Mouse (Mus musculus) spleen, postnatal 14 days (tissue): ENCODE results near the gene Lrguk.

ENCODE experiments used
- DNase-seq, 2 experiments: peaks; one replicate each; pipeline ENCODE4 v3.0.0; 2021 to 2022; ENCODE audit warnings: low spot score in 2 of 2

Gene Lrguk

DNA sequence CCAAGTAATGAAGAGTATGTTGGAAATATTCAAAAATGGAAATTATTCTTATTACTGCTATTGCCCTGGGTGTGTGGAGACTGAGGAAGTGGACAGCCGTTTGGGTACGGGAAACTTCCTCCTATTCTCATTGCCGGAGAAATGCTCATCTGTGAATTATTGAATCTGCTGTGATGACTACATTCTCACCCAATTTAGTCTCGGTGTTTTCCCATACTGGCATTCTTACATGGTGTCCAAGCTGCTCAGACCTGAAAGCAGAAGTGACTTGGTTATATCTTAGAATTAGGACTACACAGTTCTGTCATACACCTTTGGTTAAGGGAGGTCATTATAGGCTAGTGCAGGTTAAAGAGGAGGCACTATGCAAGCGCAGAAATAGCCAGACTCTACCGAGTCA is 30.5 kb downstream of the Lrguk start:
- DNase-seq = no peak

DNA sequence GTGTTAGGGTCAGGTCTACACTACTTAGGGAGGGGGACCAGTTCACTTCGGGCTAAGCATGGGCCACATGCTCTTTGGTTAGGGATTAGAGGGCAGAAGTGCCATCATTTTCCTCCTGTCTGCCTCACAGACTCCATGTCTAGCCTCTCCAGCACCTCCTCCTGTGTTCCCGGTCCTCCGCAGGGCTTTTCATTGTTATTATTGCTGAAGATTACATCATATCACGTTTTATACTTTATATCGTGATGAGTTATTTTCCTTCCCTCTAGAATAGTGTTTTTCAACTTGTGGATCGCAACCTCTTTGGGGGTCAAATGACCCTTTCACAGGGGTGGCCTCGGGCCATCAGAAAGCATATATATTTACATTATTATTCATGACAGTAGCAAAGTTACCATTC is 37.5 kb downstream of the Lrguk start:
- no peak for DNase-seq

DNA sequence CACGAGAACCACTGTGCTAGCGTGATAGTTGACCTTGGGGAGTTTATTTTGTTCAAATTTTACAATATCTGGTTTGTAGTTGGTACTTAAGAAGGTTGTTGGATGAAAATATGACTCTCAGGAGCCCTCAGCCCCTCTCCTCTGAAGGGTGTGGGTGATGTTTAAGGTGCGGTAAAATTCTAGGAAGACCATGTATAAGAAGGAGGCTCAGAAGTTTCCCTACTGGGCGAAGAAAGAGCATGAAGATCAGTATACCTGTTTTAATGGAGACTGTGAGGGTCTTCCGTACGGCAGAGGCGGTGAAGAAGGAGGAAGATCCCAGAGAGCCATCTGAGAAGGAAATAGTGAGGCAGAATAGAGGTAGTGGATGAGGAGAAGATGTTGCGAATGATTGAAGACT is 38.0 kb downstream of the Lrguk start:
- no peak for DNase-seq

DNA sequence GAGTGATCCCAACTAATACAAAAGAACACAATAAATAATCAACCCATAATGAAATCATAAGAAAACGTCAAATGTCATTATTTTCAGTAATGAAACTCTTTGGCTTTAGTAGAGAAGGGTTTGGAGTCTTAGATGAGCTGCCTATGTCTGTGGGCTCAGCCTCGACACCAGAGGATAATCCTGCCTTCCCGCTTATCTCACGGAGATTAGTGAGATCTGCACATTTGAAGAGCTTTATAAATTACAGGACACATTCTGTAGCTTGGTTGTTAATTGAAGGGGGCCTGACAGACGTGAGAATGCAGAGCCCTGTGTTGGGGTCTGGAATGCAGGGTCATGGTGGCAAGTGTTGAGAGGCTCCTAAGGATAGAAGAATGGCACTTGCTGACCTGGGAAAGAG is 42.7 kb downstream of the Lrguk start:
- DNase-seq = no peak

DNA sequence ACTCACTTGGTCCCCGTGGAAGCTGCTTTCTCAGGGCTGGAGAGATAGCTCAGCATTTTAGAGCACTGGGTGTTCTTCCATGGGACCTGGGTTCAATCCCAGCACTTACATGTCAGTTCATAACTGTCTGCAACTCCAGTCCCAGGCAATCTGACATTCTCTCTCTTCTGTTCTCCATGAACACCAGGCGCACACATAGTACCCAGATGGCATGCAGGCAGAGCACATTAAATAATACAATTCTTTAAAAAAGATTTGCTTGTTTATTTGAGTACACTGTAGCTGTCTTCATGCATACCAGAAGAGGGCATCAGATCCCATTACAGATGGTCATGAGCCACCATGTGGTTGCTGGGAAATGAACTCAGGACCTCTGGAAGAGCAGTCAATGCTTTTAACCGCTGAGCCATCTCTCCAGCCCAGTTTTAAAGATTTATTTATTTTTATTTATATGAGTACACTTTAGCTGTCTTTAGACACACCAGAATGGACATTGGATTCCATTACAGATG is 44.7 kb downstream of the Lrguk start:
- DNase-seq = no peak

DNA sequence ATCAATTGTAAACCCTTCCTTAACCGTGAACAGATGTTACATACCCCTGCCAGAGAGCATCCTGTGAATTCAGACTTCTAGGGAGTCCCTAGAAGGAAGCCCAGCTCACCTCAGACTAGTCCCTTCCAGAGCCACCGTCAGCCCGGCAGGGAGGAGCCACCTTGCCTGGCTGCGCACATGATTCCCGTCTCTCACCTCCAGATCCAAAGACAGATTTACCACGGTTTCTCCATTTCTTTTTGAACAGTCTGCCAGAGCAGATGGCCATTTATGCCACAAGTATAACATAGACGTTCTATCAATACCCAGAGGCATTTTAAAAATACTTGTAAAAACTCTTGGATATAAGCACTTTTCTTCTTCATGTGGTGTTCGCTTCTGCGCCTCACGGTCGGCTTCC is 46.3 kb downstream of the Lrguk start:
- DNase-seq = no peak

DNA sequence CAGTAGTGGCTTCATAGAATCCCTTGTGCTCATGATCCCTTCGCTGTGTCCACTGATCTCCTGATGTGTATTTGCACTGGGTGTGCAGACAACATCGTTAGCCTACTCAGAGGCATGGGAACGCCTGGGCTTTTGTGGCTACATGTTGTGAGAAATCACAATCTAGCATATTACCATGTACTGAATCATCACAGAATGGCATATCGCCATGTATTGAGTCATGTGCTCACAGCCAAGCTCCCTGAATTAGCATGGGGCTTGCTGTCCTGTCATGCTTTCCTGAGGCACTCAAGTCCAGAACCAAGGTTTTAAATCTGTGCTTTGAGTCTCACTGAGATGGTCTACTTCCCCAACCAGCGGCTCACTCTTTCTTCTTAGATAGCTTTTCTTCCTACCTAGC is 54.2 kb downstream of the Lrguk start:
- no peak for DNase-seq

DNA sequence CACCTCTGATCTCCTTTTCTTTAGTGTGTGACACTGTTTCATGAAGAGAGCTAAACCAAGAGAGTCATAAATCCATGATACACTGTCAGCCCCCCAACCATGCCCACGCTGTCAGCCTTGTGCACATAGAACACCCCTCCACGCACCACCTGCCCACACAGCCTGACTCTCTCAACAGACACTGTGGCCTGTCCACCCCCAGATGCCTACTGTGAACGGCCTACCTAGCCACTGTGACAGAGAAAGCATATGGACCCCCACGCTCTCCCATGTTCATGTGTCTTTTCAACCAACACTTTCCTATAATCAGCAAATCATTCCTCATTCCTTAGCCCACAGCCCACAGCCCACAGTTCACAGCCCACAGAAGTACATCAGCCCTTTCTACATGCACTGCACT is 58.5 kb downstream of the Lrguk start:
- no peak for DNase-seq

DNA sequence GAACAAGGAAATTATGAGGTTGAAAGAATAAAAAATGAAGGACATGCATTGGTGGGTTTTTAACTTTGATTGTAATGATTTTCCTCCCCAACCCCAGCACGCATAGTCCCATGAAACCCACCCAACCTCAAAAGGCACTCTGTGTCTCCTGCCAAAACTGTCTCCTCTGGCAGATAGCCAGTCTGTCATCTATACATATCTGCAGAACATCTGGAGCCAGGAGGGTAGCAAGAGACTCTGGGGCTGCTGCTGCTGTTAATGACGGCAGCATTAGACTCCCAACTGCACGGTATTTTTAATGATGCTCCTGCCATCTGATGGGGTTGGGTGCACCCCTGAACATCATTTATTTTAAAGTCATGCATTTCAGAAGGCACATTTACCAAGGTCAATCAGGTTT is 59.7 kb downstream of the Lrguk start:
- no peak for DNase-seq

DNA sequence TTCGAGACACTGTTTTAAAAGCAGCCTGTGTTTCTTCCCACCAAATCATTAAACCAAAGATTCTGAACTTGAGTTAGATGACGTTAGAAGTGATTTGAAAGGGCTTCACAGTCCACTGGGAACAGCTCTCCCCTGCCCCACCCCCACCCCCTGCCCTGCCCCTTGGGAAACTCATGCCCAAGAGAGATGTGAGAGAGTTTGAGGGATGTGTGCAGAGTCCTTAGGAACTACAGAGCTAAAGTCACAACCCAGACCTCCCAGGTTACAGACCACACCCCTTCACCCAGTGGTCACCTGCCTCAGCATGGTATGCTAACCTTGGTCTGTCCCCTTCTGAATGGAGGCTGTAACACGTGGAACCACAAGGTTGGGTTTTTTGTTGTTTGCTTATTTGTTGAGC is 62.3 kb downstream of the Lrguk start:
- no peak for DNase-seq

DNA sequence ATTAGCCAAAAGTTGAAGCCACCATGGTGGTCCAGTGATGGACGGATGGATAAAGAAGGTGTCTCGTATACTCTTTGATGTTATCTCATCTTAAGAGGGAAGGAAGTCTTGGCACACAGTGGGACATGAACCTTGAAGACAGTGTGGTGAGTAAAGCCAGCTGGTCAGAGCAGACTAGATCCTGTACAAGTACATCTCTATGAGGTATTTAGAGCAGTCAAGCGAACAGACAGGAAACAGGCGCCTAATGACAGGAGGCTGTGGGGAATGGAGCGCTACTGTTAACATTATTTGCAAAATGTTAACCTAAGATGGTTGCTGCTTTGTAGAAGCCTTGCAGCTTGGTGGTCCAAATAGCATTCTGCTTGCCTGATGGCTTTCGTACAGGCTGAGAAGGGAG is 67.0 kb downstream of the Lrguk start:
- DNase-seq = no peak

DNA sequence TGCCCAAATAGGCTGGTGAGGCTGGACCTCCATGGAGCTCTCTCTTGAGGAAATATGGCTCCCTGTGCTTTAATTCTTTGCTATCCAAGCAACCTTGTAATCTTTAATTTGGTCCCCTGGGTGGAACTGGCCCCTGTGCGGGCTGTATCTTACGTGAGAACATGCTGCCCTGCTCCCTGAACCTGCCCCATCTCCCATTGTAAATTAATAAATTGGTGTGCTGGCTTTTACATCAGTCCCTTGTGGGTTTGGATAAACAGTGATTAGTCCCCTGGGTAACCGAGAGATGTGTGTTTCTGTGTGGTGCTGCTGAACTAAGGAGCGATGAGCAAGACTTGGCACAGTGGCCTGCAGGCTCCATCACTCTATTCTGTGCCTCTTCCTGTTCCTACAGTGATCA is 67.7 kb downstream of the Lrguk start:
- DNase-seq = no peak

DNA sequence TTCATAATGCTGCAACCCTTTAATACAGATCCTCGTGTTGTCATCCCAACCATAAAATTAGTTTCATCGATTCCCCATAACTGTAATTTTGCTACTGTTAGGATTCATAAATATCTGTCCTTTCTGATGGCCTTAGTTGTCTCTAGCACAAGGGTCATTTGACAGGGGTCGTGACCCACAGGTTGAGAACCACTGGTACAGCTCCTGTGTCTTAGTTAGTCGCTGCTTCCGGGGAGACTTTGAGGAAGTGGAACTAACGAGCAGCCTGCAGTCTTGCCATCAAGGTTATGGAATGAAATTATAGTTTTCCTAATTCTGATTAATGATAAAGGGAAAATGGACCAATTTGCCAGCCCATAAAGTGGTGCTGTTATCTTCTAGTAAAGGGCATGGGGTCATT is 70.5 kb downstream of the Lrguk start:
- no peak for DNase-seq

DNA sequence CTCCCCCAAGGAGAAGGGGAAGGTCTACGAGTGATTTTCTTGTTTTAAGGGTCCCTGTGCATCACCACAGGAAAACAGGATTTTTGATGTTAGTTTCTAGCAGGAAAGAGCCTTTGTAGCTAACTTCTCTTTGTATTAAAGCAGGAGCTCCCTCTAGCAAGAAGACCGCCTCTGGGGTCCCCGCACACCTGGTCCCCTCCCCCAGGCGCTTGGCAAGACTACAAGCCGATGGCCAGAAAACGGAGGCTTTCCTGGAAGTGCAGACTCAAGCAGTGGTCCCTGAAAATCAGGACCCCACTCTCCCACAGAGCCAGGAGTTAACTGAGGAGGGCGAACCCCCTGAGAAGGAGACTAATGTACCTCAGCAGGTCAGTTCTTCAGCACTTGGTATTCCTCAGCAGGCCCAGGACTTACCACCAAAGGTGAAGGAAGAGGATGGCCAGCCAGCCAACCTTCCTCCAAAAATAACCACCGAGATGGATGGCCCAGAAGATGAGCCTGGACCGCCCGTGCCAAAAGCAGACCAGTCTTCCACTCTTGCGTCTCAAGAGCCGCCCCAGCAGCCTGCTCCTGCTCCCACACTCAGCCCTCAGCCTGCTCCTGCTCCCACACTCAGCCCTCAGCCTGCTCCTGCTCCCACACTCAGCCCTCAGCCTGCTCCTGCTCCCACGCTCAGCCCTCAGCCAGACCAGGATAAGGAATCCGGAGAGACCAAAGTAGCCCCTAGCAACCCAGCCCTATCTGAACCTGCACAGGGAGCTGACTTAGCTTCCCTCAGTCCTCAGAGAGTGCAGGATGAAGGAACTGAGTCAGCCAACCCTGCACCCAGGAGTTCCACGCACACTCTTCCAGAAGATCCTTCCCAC is 72.5 kb downstream of the Lrguk start:
- no peak for DNase-seq

DNA sequence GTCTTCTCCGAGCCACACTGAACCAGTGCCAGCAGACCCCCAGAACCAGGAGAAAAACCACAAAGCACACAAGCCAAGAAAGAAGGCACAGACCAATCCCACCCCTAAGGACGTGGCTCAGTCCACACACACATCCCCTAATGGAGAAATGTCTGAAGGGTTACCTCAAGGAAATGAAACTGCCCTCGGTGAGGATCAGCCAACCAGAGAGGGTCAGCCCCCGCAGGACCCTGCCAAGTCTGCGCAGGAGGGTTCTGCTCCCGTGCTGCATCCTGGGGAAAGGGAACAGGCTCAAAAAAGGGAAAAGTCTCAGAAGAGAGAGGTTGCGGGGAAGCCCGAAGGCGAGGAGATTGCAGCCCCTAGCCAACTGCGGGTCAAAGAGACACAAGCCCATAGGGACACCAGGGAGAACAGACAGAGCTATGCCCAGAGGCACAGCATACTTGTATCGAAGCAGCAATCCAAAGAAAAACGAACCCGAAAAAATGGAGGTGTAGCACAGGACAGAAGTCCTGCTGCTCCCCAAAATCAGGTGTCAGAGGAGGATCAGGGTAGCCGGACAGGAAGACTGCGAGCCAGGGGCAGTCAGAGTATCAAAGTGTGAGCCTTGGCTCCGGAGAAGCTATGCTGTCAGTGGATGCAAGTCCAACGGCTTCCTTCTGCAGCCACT is 74.1 kb downstream of the Lrguk start:
- no peak for DNase-seq

DNA sequence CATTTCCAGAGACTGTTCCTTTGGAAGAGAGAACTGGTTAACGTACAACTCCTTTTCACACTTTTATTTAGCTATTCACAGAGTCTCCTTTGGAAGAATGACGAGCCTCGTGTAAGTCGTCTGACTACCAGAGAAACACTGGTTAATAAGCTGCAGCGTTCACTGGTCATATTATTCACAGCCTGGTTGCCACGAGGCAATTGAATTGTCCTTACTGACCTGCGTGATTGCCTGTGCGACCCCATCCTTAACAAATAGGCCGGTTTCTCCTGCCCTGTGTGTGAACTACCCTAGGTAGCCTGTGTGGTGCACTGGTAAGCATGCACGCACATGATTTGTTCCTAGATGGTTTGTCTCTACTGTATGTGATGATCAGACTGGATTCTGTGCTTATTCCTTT is 81.3 kb downstream of the Lrguk start:
- DNase-seq = no peak

DNA sequence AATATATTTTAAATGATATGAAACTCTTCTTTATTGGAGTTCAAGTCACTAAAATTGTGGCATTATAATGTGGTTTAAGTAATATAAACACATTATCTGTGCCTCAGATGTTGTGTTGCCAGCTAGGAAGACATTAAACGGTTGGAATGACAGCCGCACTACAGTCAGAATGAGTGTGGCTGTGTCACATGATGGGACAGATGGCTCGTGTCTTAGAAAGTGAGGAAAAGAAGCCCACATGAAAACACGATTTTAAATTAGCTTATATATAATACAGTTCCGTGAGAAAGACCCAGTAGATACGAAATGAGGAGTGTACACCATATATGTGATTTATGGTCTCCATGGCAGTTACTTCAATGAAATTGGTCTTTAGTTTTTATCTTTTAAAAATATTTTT is 82.2 kb downstream of the Lrguk start:
- no peak for DNase-seq

DNA sequence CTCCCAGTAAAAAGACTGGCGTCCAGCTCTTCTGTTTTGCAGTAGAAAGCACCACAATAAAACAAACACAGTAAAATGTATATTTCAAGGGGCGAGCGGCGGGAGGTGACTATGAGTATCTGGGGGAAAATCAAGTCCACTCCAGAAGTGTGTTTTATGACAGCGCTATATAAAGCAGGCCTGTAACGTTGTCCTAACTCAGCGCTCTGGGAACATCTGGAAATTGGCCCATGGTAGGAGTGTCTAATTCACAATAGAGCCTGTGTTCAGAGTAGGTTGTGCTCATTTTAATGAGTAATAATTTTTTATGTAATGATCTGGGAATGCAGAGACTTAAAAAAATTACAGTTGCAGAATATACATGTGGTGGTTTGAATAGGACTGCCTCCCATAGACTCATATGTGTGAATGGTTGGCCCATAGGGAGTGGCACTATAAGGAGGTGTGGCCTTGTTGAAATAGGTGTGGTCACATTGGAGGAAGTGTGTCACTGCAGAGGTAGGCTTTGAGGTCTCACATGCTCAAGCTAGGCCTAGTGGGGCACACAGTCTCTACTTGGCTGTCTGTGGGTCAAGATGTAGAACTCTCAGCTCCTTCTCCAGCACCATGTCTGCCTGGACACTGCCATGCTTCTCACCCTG is 87.7 kb downstream of the Lrguk start:
- no peak for DNase-seq

DNA sequence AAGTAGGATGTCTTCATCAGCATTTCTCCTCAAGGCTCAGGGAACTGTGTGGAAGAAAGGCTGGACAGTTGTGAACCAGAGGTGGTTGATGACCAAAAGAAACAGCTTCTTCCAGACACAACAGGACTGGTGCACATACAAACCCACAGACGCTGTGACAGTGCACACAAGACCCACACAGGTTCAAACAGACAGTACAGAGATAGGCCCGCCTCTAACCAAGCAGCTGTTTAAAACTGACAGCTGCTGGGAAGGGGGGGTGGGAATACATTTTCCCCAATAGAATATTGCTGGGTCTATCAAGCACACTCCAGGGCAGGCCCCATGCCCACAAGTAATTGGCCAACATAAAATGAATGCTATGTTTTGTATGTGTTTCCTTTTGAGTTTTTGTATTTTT is 95.2 kb downstream of the Lrguk start:
- no peak for DNase-seq

DNA sequence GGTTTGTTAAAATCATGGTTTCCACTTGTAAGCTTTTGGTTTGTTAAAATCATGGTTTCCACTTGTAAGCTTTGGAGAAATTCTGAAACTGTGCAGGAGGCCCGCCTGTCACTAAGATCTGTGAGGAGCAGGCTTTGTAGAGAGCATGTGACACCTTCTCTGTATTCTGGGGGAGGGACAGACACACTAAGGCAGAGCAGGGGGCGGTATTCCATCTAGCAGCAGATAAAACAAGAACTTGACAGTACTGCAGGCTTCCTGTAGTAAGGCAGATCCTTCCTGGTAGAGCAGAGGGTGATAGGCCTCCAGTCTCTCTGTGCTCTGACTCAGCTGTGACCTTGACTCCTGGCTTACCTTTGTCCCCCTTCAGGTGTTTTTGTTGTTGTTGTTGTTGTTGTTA is 100.0 kb downstream of the Lrguk start:
- DNase-seq = no peak

DNA sequence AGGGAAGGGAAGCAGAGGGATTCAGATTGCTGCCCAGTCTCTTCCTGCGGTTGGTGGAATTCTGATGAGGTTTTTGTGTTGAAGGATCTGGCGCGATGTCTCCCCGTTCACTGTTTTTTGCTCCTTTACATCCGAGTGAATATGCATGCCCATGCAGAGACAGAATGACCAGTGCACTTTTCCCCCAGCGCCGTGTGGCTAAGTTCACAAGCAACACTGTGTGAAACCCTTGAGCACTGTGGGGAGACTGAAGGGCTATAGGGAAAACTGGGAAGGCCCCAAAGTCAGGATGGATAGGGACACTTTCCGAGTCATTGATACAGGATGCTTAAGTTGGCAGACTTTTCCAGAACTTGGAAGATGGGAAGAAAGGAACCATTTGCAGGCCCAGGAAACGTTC is 103.1 kb downstream of the Lrguk start:
- DNase-seq = no peak

DNA sequence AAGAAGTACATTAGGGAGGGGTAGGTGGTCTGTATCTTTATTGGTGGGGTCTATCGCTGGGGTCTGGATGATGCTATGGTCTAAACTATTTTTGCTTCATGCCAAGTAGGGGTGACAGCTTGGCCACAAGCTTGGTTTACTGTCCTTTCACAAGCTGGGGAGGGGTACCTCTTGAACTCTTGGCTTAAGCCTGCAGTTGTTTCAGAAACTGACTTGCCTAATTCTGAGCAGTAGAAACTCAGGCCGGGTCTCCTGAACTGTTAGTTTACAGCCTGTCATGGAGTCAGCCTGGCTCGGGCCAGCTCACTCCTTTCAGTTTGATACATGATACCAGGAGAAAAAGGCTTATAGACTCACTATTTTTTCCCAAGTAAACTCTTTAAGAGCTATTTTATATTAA is 109.1 kb downstream of the Lrguk start:
- no peak for DNase-seq

DNA sequence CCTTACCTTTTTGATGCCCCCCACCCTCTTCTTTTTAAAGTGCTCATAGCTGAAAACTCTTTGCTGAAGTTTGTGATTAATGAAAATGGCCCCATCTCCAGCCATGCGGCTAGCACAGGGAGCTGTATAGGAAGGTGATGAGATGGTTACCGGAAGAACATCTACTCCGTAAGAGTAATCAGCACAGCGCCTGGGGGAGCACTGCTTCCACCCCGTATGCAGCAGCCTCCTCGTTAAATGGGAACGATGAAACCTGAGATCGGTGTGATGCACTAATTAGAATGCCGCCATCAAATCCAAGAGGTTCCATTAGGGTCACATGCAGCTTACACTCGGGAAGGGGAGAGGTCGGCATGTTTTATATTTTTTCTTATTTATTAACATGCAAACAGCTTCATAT is 113.7 kb downstream of the Lrguk start:
- no peak for DNase-seq
